Mouse (Mus musculus): ENCODE measurements around the gene Prcc. TPM values are rescaled to one million over a fixed set of nuclear protein-coding genes. Genes with fewer than 3 reads are reported as not detected.
A peak's percentile ranks its signal among the peaks of the same experiment; 100 is the strongest.

Gene Prcc
- polyA plus RNA-seq, 1 experiment from 2014 or later = 14.2 TPM

- H3K9me3 ChIP-seq (ENCODE audit: low read depth, low read length) = no peaks in the 10 kb centered on the region
- no peak overlapping the region for H3K9ac ChIP-seq
- no peaks in the 10 kb centered on the region for H3K36me3 ChIP-seq (ENCODE audit: insufficient read depth)
- H3K27ac ChIP-seq (ENCODE audit: low read depth) = no peak overlapping the region
- H3K4me3 ChIP-seq (ENCODE audit: low read depth, low read length) = no peak overlapping the region
- H3K4me1 ChIP-seq (ENCODE audit: insufficient read depth) = 0 out of 2 replicates have a peak, but pooled peaks cover 2% of the 10 kb centered on the region
- 83% methylated on average over 8 of the region's 8 CpGs for WGBS
- H3K27me3 ChIP-seq (ENCODE audit: insufficient read depth, low read length) = peaks cover 44% of the 10 kb centered on the region
- TF ChIP-seq CTCF (IDR thresholded peaks at IDR 0.05; ENCODE audit: low read depth) = no peak
- H3K4me2 ChIP-seq = no peak overlapping the region
- DNase-seq (no peak), ATAC-seq (ENCODE audit: insufficient read depth) (no peak)
These were observed 74.1 kb downstream of the Prcc start for GRCm38 (mm10) chr3:87811297-87811696.

DNA sequence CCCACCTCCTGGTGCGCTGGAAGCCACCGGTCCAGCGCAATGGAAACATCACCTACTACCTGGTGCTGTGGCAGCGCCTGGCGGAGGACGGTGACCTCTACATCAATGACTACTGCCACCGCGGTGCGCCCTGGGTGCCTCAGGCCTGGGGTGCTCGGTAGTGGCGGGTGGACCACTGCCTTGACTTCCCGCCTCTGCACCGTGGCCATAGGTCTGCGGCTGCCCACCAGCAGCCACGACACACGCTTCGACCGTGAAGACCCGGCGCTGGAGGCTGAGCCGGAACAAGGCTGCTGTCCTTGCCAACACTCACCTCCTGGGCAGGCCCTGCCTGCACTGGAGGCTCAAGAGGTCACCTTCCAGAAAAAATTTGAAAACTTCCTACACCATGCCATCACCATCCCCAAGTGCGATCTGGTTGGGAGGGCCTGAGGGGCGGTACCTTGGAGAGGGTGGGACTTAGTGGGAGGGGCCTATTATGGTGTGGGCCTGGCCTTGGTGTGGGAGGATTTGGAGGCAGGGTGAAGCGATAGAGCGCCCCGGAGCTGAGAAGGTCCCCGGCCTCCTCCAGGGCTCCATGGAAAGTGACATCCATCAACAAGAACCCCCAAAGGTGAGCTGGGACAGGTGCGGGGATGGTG, 76.0 kb downstream of the Prcc start:
- Histone ChIP-seq H3K9ac (no peak overlapping the region), H3K27ac (ENCODE audit: low read depth) (no peak overlapping the region)
- DNase-seq = peak; percentile 19

More for the DNA sequence above, 76.0 kb downstream of the Prcc start:
- H3K4me3 ChIP-seq (ENCODE audit: low read depth, low read length) = peak overlapping the region; percentile 16; the same call in 1 of the 2 replicates
- WGBS = 6% methylated on average over 28 of the region's 28 CpGs
- H3K27me3 ChIP-seq (ENCODE audit: insufficient read depth, low read length) = peaks cover 61% of the 10 kb centered on the region
- H3K36me3 ChIP-seq (ENCODE audit: insufficient read depth) = no peaks in the 10 kb centered on the region
- H3K9me3 ChIP-seq (ENCODE audit: low read depth, low read length) = no peaks in the 10 kb centered on the region
- ATAC-seq (ENCODE audit: insufficient read depth) = peak; percentile 51
- H3K4me1 ChIP-seq (ENCODE audit: insufficient read depth) = 0 out of 2 replicates have a peak, but pooled peaks cover 2% of the 10 kb centered on the region
- no peak for TF ChIP-seq CTCF (IDR thresholded peaks at IDR 0.05; ENCODE audit: low read depth)
- H3K4me2 ChIP-seq = peak overlapping the region; percentile 45

Other genes with a start within 250 kb of the Prcc start
- 0.63 and 0.77 TPM in 2 replicates for gene Lrrc71, start 137.0 kb downstream of the Prcc start, polyA plus RNA-seq (2014; fragmentation: Nextera tagmentation; extraction: Ambion mirVana)
- gene Ntrk1, start 90.4 kb downstream of the Prcc start, polyA plus RNA-seq (2014; fragmentation: Nextera tagmentation; extraction: Ambion mirVana) = 0.22 and 0.39 TPM in 2 replicates
- 0.05 TPM in 1 of 2 replicates, not detected in the other for gene Insrr, start 88.7 kb downstream of the Prcc start, polyA plus RNA-seq (2014; fragmentation: Nextera tagmentation; extraction: Ambion mirVana)
- 30.2 and 31.7 TPM in 2 replicates for gene Pear1, start 61.3 kb downstream of the Prcc start, polyA plus RNA-seq (2014; fragmentation: Nextera tagmentation; extraction: Ambion mirVana)
- gene Sh2d2a, start 38.9 kb downstream of the Prcc start, polyA plus RNA-seq (2014; fragmentation: Nextera tagmentation; extraction: Ambion mirVana) = 0.09 TPM in 2 replicates
- 287 and 288 TPM in 2 replicates for gene Hdgf, start 20.7 kb upstream of the Prcc start, polyA plus RNA-seq (2014; fragmentation: Nextera tagmentation; extraction: Ambion mirVana)
- 64.8 and 65.5 TPM in 2 replicates for gene Mrpl24, start 33.9 kb upstream of the Prcc start, polyA plus RNA-seq (2014; fragmentation: Nextera tagmentation; extraction: Ambion mirVana)
- 44.0 and 50.5 TPM in 2 replicates for gene Isg20l2, start 44.7 kb upstream of the Prcc start, polyA plus RNA-seq (2014; fragmentation: Nextera tagmentation; extraction: Ambion mirVana)
- 16.4 and 19.6 TPM in 2 replicates for gene Rrnad1, start 45.1 kb upstream of the Prcc start, polyA plus RNA-seq (2014; fragmentation: Nextera tagmentation; extraction: Ambion mirVana)
- 7.7 and 10.3 TPM in 2 replicates for gene Crabp2, start 63.1 kb upstream of the Prcc start, polyA plus RNA-seq (2014; fragmentation: Nextera tagmentation; extraction: Ambion mirVana)
- gene Nes, start 85.5 kb upstream of the Prcc start, polyA plus RNA-seq (2014; fragmentation: Nextera tagmentation; extraction: Ambion mirVana) = 24.6 and 27.1 TPM in 2 replicates
- not detected in 2 replicates for gene Bcan, start 114.6 kb upstream of the Prcc start, polyA plus RNA-seq (2014; fragmentation: Nextera tagmentation; extraction: Ambion mirVana)
- gene Hapln2, start 142.0 kb upstream of the Prcc start, polyA plus RNA-seq (2014; fragmentation: Nextera tagmentation; extraction: Ambion mirVana) = not detected in 2 replicates
- gene Gpatch4, start 157.5 kb upstream of the Prcc start, polyA plus RNA-seq (2014; fragmentation: Nextera tagmentation; extraction: Ambion mirVana) = 35.8 and 40.6 TPM in 2 replicates
- gene Naxe, start 172.9 kb upstream of the Prcc start, polyA plus RNA-seq (2014; fragmentation: Nextera tagmentation; extraction: Ambion mirVana) = 183 and 192 TPM in 2 replicates
- not detected in 2 replicates for gene Ttc24, start 192.7 kb upstream of the Prcc start, polyA plus RNA-seq (2014; fragmentation: Nextera tagmentation; extraction: Ambion mirVana)
- gene Iqgap3, start 196.4 kb upstream of the Prcc start, polyA plus RNA-seq (2014; fragmentation: Nextera tagmentation; extraction: Ambion mirVana) = 31.2 and 32.5 TPM in 2 replicates